Mouse (Mus musculus) limb, embryonic 14.5 days (tissue): ENCODE data around the gene Duxf3. TPM values are rescaled to one million over a fixed set of nuclear protein-coding genes. Genes with fewer than 3 reads are reported as not detected.

Experiments used
- ATAC-seq: fragments of 200-750 bp; cut with Nextera tagmentation; 2 replicates; pipeline ENCODE4 v1.8.0; 2017; ENCODE audit warnings: low read depth, moderate number of reproducible peaks, moderate TSS enrichment; ENCODE audit not compliant: low FRiP score
- DNase-seq: peaks from one replicate; pipeline ENCODE4 v3.0.0-alpha.2; 2015; ENCODE audit warnings: low spot score
- H3K27ac ChIP-seq: fragments of 300-500 bp; sonication (generic); replicated peaks from 2 replicates; pipeline ENCODE4 v1.5.1; 2014; ENCODE audit warnings: low read depth, mild to moderate bottlenecking, low read length, moderate library complexity, mixed read lengths
- H3K27me3 ChIP-seq: fragments of 300-500 bp; sonication (generic); 2 replicates; pipeline ENCODE4 v1.6.1; 2014; ENCODE audit warnings: low read length, mixed read lengths; ENCODE audit not compliant: control insufficient read depth, insufficient read depth
- H3K36me3 ChIP-seq: fragments of 300-500 bp; sonication (generic); 2 replicates; pipeline ENCODE4 v1.6.1; 2014; ENCODE audit warnings: mild to moderate bottlenecking, low read length, moderate library complexity, mixed read lengths; ENCODE audit not compliant: control insufficient read depth, insufficient read depth
- H3K4me1 ChIP-seq: fragments of 300-500 bp; sonication (generic); 2 replicates; pipeline ENCODE4 v1.6.1; 2014; ENCODE audit warnings: antibody characterized with exemption, low read length, mixed read lengths; ENCODE audit not compliant: control insufficient read depth, insufficient read depth
- H3K4me2 ChIP-seq: fragments of 300-500 bp; sonication (generic); replicated peaks from 2 replicates; pipeline ENCODE4 v1.6.1; 2014; ENCODE audit warnings: low read depth, mild to moderate bottlenecking, low read length, moderate library complexity; ENCODE audit not compliant: severe bottlenecking
- H3K4me3 ChIP-seq: fragments of 300-500 bp; sonication (generic); replicated peaks from 2 replicates; pipeline ENCODE4 v1.5.1; 2014; ENCODE audit warnings: low read length
- H3K9ac ChIP-seq: fragments of 300-500 bp; sonication (generic); 2 replicates; pipeline ENCODE4 v1.6.1; 2014; ENCODE audit warnings: mild to moderate bottlenecking, low read depth, low read length, moderate library complexity; ENCODE audit not compliant: severe bottlenecking
- H3K9me3 ChIP-seq: fragments of 300-500 bp; sonication (generic); 2 replicates; pipeline ENCODE4 v1.6.1; 2016; ENCODE audit warnings: low read length; ENCODE audit not compliant: control insufficient read depth
- POLR2A ChIP-seq: fragments of 200-500 bp; IDR thresholded peaks from 2 replicates; pipeline ENCODE4 v1.8.0; 2012; ENCODE audit warnings: inconsistent platforms, mild to moderate bottlenecking, moderate library complexity, borderline replicate concordance; ENCODE audit not compliant: insufficient read depth, insufficient read length; ENCODE audit errors: extremely low read depth
- WGBS: fragments of 180-500 bp; shearing (Covaris S2); extraction: QIAGEN DNeasy Blood & Tissue Kit; methylation state at CpG from one replicate; pipeline ENCODE4 v1.1.7; 2014; 5-methylcytosine and 5-hydroxymethylcytosine counted together
- polyA plus RNA-seq, 2 experiments: library from polyadenylated mRNA; depleted of rRNA in 1 of 2; stranded (reverse) in 1 of 2; unstranded in 1 of 2; fragments of >200 nt; fragmentation: Nextera tagmentation in 1 of 2; extraction: Ambion mirVana in 1 of 2; gene quantifications; 2 replicates each; pipeline versions ENCODE4 v1.2.1 to v1.2.3; 2012 to 2014

Duxf3 gene
- polyA plus RNA-seq, 2 experiments: not detected

- no peaks in the 10 kb centered on the region for H3K27me3 ChIP-seq
- DNase-seq (no peak), ATAC-seq (no peak)
- H3K4me1 ChIP-seq: no peaks in the 10 kb centered on the region
- H3K9ac ChIP-seq: no peak overlapping the region
- no peaks in the 10 kb centered on the region for H3K9me3 ChIP-seq
- no peak for TF ChIP-seq POLR2A
- H3K4me3 ChIP-seq: no peak overlapping the region
- no peaks in the 10 kb centered on the region for H3K36me3 ChIP-seq
- H3K4me2 ChIP-seq: no peak overlapping the region
- no peak overlapping the region for H3K27ac ChIP-seq
Observed at GRCm38 (mm10) chr10:58214497-58214896, 18.0 kb downstream of the Duxf3 start.

GRCm38 (mm10) chr10:58212230-58212629 is 20.2 kb downstream of the Duxf3 start:
- H3K9ac ChIP-seq: no peak overlapping the region
- ATAC-seq (no peak), DNase-seq (no peak)
- no peaks in the 10 kb centered on the region for H3K4me1 ChIP-seq
- H3K36me3 ChIP-seq: no peaks in the 10 kb centered on the region
- no peak for TF ChIP-seq POLR2A
- H3K9me3 ChIP-seq: no peaks in the 10 kb centered on the region
- no peak overlapping the region for H3K4me2 ChIP-seq
- H3K27me3 ChIP-seq: no peaks in the 10 kb centered on the region
- 73% methylated on average over 7 of the region's 7 CpGs for WGBS
- H3K27ac ChIP-seq: no peak overlapping the region
- H3K4me3 ChIP-seq: no peak overlapping the region

GRCm38 (mm10) chr10:58211213-58211612 is 21.3 kb downstream of the Duxf3 start:
- WGBS: 93% methylated on average over 2 of the region's 2 CpGs
- TF ChIP-seq POLR2A: no peak

GRCm38 (mm10) chr10:58210514-58210913 is 22.0 kb downstream of the Duxf3 start:
- DNase-seq (no peak), ATAC-seq (no peak)
- WGBS: 67% methylated on average over 1 of the region's 1 CpGs
- Histone ChIP-seq H3K9me3 (0 out of 2 replicates have a peak, but pooled peaks cover 3% of the 10 kb centered on the region), H3K4me1 (no peaks in the 10 kb centered on the region), H3K27ac (no peak overlapping the region), H3K9ac (no peak overlapping the region), H3K4me2 (no peak overlapping the region), H3K27me3 (no peaks in the 10 kb centered on the region), H3K36me3 (no peaks in the 10 kb centered on the region), H3K4me3 (no peak overlapping the region)
- TF ChIP-seq POLR2A: no peak

More at GRCm38 (mm10) chr10:58211213-58211612, 21.3 kb downstream of the Duxf3 start:
- Histone ChIP-seq H3K27me3 (no peaks in the 10 kb centered on the region), H3K9ac (no peak overlapping the region), H3K36me3 (no peaks in the 10 kb centered on the region), H3K4me2 (no peak overlapping the region), H3K9me3 (no peaks in the 10 kb centered on the region), H3K4me3 (no peak overlapping the region), H3K4me1 (no peaks in the 10 kb centered on the region), H3K27ac (no peak overlapping the region)
- no peak for DNase-seq
- no peak for ATAC-seq

GRCm38 (mm10) chr10:58209710-58210467 is 22.6 kb downstream of the Duxf3 start:
- Histone ChIP-seq H3K4me3 (no peak overlapping the region), H3K36me3 (no peaks in the 10 kb centered on the region), H3K9ac (no peak overlapping the region), H3K27ac (no peak overlapping the region), H3K4me2 (no peak overlapping the region), H3K9me3 (0 out of 2 replicates have a peak, but pooled peaks cover 3% of the 10 kb centered on the region), H3K27me3 (no peaks in the 10 kb centered on the region), H3K4me1 (no peaks in the 10 kb centered on the region)
- no peak for TF ChIP-seq POLR2A
- 66% methylated on average over 2 of the region's 2 CpGs for WGBS
- no peak for DNase-seq
- no peak for ATAC-seq
